Mouse (Mus musculus) kidney, embryonic 16.5 days (tissue): ENCODE results near the gene Asb3. TPM values are rescaled to one million over a fixed set of nuclear protein-coding genes. Genes with fewer than 3 reads are reported as not detected.
"Not testable (repeated sequence)": the region's sequence is repeated elsewhere in the genome, so short reads cannot be mapped to it uniquely, and the experiment has no call there.

Source experiments
- ATAC-seq: fragments of 200-750 bp; cut with Nextera tagmentation; 2 replicates; pipeline ENCODE4 v1.8.0; 2017; ENCODE audit warnings: moderate TSS enrichment; ENCODE audit not compliant: low FRiP score, low TSS enrichment
- H3K27ac ChIP-seq: fragments of 300-500 bp; sonication (generic); 2 replicates; pipeline ENCODE4 v1.5.1; 2014; ENCODE audit warnings: low read length
- H3K27me3 ChIP-seq: fragments of 300-500 bp; sonication (generic); 2 replicates; pipeline ENCODE4 v1.6.1; 2014; ENCODE audit warnings: low read length, control low read depth, mixed read lengths; ENCODE audit not compliant: insufficient read depth
- H3K36me3 ChIP-seq: fragments of 300-500 bp; sonication (generic); 2 replicates; pipeline ENCODE4 v1.6.1; 2014; ENCODE audit warnings: low read length, control low read depth, mixed read lengths; ENCODE audit not compliant: insufficient read depth
- H3K4me1 ChIP-seq: fragments of 300-500 bp; sonication (generic); 2 replicates; pipeline ENCODE4 v1.6.1; 2014; ENCODE audit warnings: low read length, control low read depth, mixed read lengths; ENCODE audit not compliant: insufficient read depth
- H3K4me2 ChIP-seq: fragments of 300-500 bp; sonication (generic); replicated peaks from 2 replicates; pipeline ENCODE4 v1.6.1; 2014; ENCODE audit warnings: low read depth, low read length
- H3K4me3 ChIP-seq: fragments of 300-500 bp; sonication (generic); 2 replicates; pipeline ENCODE4 v1.5.1; 2014; ENCODE audit warnings: mild to moderate bottlenecking, low read length
- H3K9ac ChIP-seq: fragments of 300-500 bp; sonication (generic); replicated peaks from 2 replicates; pipeline ENCODE4 v1.6.1; 2014; ENCODE audit warnings: low read length
- H3K9me3 ChIP-seq: fragments of 300-500 bp; sonication (generic); 2 replicates; pipeline ENCODE4 v1.6.1; 2016; ENCODE audit warnings: low read length, control low read depth
- WGBS: fragments of 180-500 bp; shearing (Covaris S2); extraction: QIAGEN DNeasy Blood & Tissue Kit; methylation state at CpG from one replicate; pipeline ENCODE4 v1.1.7; 2014; 5-methylcytosine and 5-hydroxymethylcytosine counted together
- polyA plus RNA-seq: library from polyadenylated mRNA; unstranded; fragments of >200 nt; fragmentation: Nextera tagmentation; extraction: Ambion mirVana; gene quantifications from 2 replicates; pipeline ENCODE4 v1.2.1, GENCODE M21; 2015

The Asb3 gene
- polyA plus RNA-seq, 1 experiment from 2014 or later, result 28.5 TPM

DNA sequence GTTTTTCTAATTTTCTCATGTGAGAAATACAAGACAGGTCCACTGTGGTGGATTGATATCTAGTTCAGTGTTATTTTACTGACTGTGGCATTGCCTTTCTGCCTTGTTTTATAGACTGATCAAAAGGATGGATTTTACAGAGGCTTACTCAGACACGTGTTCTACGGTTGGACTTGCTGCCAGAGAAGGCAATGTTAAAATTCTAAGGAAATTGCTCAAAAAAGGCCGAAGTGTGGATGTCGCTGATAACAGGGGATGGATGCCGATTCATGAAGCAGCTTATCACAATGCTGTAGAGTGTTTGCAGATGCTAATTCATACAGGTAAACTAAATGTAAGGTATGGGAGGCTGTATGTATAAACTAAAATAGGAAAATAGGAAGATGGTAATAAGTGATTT, 113.0 kb downstream of the Asb3 start:
- H3K9ac ChIP-seq, result no peak overlapping the region
- no peak overlapping the region for H3K4me2 ChIP-seq
- H3K36me3 ChIP-seq, result no peaks in the 10 kb centered on the region
- H3K27me3 ChIP-seq, result no peaks in the 10 kb centered on the region
- no peak overlapping the region for H3K4me3 ChIP-seq
- WGBS, result 89% methylated on average over 5 of the region's 5 CpGs
- H3K27ac ChIP-seq, result no peak overlapping the region
- no peak for ATAC-seq
- H3K9me3 ChIP-seq, result no peaks in the 10 kb centered on the region
- H3K4me1 ChIP-seq, result no peaks in the 10 kb centered on the region

GRCm38 (mm10) chr11:30998704-30999103, 113.5 kb downstream of the Asb3 start:
- Histone ChIP-seq H3K27ac (no peak overlapping the region), H3K9ac (no peak overlapping the region)
- ATAC-seq, result no peak

DNA sequence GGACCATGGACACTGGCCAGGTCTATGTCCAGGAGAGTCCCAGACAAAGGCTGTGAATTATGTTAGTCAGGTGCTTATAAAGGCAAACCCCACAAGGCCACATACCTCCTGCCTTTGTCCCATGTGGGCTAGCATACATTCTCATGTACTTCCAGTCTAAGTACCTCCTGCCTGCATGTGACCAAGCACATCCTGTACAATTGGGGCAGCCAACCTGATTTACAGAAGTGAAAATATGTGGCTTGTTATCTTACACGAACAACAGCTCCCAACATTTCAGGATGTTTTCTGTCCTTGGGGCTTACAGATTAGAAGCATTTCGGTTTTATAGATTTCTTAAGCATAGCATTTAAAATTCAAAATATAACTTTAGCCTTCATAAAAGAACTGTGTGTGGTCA, 114.8 kb downstream of the Asb3 start:
- WGBS, result 87% methylated on average over 2 of the region's 2 CpGs
- peak; percentile 19; the same call in 1 of the 2 replicates for ATAC-seq

More at GRCm38 (mm10) chr11:30998704-30999103, 113.5 kb downstream of the Asb3 start:
- 84% methylated on average over 2 of the region's 2 CpGs for WGBS
- Histone ChIP-seq H3K4me1 (no peaks in the 10 kb centered on the region), H3K4me3 (no peak overlapping the region), H3K9me3 (no peaks in the 10 kb centered on the region), H3K36me3 (no peaks in the 10 kb centered on the region), H3K4me2 (no peak overlapping the region), H3K27me3 (no peaks in the 10 kb centered on the region)

DNA sequence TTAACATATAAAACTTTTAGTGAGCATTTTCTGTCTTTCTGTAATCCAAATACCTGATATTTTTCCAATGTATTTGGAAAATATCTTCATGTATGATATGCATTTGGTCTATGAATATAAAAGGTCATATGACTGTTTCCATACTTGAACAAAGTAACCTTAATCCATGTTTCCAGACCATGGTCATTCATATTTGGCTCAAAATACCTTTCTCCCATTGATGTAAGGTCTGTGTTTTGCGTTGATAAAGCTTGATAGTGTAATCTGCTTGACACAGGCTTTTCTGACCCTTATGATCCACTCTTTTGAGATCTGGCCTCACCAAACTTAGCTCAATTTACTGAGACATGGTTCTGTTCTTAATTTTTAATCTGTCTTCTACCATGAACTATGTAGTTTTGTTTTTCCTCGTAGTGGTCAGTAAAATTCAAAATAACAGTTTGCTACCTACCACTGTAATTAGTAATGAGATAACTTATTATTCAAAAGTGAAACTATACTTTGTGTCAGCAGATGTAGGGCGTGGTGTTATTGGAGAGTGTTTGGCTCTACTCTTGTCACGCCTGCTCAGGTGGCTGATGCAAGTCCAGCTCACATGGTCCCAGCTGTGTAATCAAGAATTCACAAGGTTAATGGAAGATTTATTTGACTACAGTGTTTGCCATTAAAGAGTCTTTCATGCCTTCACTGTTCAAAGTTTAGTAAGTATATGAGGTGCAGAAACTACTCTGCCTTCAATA, 116.1 kb downstream of the Asb3 start:
- H3K27me3 ChIP-seq, result no peaks in the 10 kb centered on the region
- no peak overlapping the region for H3K4me3 ChIP-seq
- H3K4me1 ChIP-seq, result no peaks in the 10 kb centered on the region
- no peak overlapping the region for H3K4me2 ChIP-seq
- 0 out of 2 replicates have a peak, but pooled peaks cover 3% of the 10 kb centered on the region for H3K36me3 ChIP-seq
- H3K27ac ChIP-seq, result no peak overlapping the region
- ATAC-seq, result peak; percentile 65; the same call in 1 of the 2 replicates
- 79% methylated on average over 4 of the region's 4 CpGs for WGBS
- no peaks in the 10 kb centered on the region for H3K9me3 ChIP-seq
- no peak overlapping the region for H3K9ac ChIP-seq

More for the DNA sequence above, 114.8 kb downstream of the Asb3 start:
- H3K27me3 ChIP-seq, result no peaks in the 10 kb centered on the region
- no peaks in the 10 kb centered on the region for H3K4me1 ChIP-seq
- H3K9me3 ChIP-seq, result no peaks in the 10 kb centered on the region
- H3K4me3 ChIP-seq, result no peak overlapping the region
- H3K36me3 ChIP-seq, result no peaks in the 10 kb centered on the region
- no peak overlapping the region for H3K9ac ChIP-seq
- no peak overlapping the region for H3K4me2 ChIP-seq
- H3K27ac ChIP-seq, result no peak overlapping the region

DNA sequence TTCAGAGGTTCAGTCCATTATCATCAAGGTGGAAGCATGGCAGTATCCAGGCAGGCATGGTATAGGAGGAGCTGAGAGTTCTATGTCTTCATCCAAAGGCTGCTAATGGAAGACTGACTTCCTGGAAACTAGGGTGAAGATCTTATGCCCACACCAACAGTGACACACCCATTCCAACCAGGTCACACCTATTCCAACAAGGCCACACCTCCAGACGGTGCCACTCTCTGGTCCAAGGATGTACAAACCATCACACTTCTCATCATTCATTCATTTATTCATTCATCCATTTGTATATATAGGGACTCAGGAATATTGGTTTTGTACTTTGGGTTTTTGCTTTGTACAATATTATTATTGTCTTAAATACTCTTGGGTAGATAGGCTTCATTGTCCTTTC, 124.5 kb downstream of the Asb3 start:
- H3K4me3 ChIP-seq, H3K36me3 ChIP-seq, H3K27me3 ChIP-seq, ATAC-seq, H3K27ac ChIP-seq, H3K4me1 ChIP-seq, H3K9me3 ChIP-seq, H3K4me2 ChIP-seq, H3K9ac ChIP-seq: not testable (repeated sequence)
- WGBS, result 92% methylated on average over 1 of the region's 1 CpGs

DNA sequence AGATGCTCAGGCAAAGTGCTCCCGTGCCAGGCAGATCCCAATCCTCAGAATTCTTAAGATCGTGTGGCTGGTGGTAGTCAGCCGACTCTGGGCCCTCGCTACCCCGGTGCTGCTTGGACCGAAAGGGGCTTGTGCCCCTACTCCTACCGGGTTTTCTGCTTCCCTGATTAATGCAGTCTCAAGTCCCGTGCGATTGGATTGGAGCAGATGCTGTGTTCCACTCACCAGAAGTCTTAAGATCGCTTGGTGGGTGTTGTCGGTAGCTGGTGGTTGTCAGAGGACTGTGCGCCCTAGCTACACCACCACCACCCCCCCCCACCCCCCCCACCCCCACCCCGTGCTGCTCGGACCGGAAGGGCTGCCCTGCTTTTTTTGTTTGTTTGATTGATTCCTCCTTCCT, 132.2 kb downstream of the Asb3 start:
- H3K36me3 ChIP-seq, H3K4me1 ChIP-seq, H3K27me3 ChIP-seq, H3K4me3 ChIP-seq, H3K9ac ChIP-seq, H3K27ac ChIP-seq, H3K4me2 ChIP-seq, ATAC-seq, H3K9me3 ChIP-seq: not testable (repeated sequence)
- 78% methylated on average over 15 of the region's 15 CpGs for WGBS

DNA sequence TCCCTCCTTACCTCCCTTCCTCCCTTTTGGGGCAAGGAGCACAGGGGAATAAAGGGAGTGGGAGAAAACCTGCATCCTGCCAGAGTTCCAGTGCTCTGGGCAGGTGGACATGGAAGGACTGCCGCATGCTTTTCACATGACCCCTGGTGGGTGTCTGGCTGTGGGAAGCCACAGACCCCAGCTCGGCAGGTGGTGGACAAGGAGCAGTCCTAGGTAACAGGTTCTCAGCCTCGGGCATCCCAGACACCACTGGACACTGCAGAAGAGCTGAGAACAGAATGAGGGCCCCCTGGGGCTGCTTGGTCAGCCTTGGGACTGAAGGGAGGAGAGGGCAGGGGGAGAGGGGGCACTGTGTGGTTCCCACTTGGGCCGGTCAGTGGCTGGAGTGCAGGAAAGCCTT, 149.7 kb downstream of the Asb3 start:
- Histone ChIP-seq H3K4me1 (no peaks in the 10 kb centered on the region), H3K4me3 (no peak overlapping the region), H3K9me3 (peaks cover 6% of the 10 kb centered on the region), H3K4me2 (no peak overlapping the region), H3K9ac (no peak overlapping the region), H3K36me3 (peaks cover 20% of the 10 kb centered on the region), H3K27me3 (no peaks in the 10 kb centered on the region), H3K27ac (no peak overlapping the region)
- no peak for ATAC-seq
- WGBS, result 92% methylated on average over 4 of the region's 4 CpGs

DNA sequence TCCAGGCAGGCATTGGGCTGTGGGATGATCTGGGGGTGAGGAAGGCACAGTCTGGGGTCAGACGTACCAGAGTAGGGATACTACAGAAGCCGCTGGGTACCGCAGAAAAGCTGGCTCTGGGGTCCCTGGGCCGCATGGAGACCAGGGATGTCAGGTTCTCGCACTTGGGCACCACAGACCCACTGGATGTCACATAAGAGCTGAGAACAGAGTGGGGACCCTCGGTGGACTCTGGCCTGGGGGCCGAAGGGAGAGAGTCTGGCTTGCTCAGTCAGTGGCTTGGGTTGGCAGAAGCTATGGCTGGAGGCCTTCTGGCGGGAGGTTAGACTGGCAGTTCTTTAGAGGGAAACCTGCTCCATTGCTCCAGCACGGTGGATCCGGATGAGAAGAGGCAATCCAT, 204.8 kb downstream of the Asb3 start:
- Histone ChIP-seq H3K9ac (no peak overlapping the region), H3K36me3 (peaks cover 4% of the 10 kb centered on the region; the same call in 1 of the 2 replicates), H3K4me2 (no peak overlapping the region), H3K27ac (no peak overlapping the region), H3K4me3 (no peak overlapping the region), H3K9me3 (no peaks in the 10 kb centered on the region), H3K4me1 (no peaks in the 10 kb centered on the region), H3K27me3 (no peaks in the 10 kb centered on the region)
- no peak for ATAC-seq
- 95% methylated on average over 10 of the region's 10 CpGs for WGBS

DNA sequence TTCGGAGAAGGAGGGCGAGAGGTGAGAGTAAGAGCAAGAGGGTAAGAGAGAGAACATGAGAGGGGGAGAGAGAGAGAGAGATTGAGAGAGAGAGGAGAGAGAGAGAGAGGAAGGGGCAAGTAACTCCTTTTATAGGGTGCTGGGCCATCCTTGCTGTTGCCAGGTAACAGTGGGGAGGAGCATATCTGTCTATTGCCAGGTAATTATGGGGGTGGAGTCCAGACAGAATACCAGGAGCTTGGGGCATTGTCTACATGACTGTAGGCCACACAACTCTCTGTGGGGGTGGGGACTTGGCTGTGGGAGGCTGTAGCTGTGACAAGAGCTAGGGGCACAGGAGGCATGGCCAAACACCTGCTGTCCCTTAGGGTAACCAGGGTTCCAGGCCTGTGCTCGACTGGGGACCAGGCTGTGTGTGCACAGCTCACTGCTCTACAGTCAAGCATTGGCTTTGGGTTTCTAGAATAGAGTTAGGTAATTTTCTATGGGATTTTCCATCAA, 205.3 kb downstream of the Asb3 start:
- no peak overlapping the region for H3K9ac ChIP-seq
- ATAC-seq, result 0 out of 2 replicates have a peak, but pooled peaks have one; percentile 49
- no peak overlapping the region for H3K27ac ChIP-seq
- no peaks in the 10 kb centered on the region for H3K4me1 ChIP-seq
- no peaks in the 10 kb centered on the region for H3K27me3 ChIP-seq
- 70% methylated on average over 3 of the region's 3 CpGs for WGBS
- no peak overlapping the region for H3K4me3 ChIP-seq
- H3K9me3 ChIP-seq, result no peaks in the 10 kb centered on the region
- no peak overlapping the region for H3K4me2 ChIP-seq
- H3K36me3 ChIP-seq, result peaks cover 4% of the 10 kb centered on the region; the same call in 1 of the 2 replicates

DNA sequence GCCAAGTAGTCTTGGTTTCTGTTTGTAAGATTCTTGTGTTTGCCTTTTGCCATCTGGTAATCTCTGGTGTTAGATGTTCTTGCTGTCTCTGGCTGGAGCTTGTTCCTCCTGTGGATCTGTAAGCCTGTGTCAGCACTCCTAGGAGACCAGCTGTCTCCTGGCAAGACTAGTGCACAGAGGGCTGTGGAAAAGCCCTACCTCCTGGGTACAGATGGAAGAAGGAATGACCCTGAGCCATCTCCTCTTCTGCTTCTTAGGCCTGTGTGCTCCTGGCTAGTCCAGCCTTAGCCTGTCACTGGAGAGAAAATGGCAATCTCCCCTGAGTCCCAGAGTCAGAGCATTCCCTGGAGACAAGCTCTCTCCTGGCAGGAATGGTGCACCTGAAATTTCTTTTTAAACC, 214.3 kb downstream of the Asb3 start:
- not testable (repeated sequence) for H3K4me2 ChIP-seq, H3K9me3 ChIP-seq, H3K27me3 ChIP-seq, H3K4me3 ChIP-seq, H3K9ac ChIP-seq, H3K36me3 ChIP-seq, ATAC-seq, H3K4me1 ChIP-seq, H3K27ac ChIP-seq
